Mouse (Mus musculus): ENCODE results near the gene Dazap1. TPM values are rescaled to one million over a fixed set of nuclear protein-coding genes. Genes with fewer than 3 reads are reported as not detected.

The Dazap1 gene
- polyA plus RNA-seq, 1 experiment, result 175 TPM

DNA sequence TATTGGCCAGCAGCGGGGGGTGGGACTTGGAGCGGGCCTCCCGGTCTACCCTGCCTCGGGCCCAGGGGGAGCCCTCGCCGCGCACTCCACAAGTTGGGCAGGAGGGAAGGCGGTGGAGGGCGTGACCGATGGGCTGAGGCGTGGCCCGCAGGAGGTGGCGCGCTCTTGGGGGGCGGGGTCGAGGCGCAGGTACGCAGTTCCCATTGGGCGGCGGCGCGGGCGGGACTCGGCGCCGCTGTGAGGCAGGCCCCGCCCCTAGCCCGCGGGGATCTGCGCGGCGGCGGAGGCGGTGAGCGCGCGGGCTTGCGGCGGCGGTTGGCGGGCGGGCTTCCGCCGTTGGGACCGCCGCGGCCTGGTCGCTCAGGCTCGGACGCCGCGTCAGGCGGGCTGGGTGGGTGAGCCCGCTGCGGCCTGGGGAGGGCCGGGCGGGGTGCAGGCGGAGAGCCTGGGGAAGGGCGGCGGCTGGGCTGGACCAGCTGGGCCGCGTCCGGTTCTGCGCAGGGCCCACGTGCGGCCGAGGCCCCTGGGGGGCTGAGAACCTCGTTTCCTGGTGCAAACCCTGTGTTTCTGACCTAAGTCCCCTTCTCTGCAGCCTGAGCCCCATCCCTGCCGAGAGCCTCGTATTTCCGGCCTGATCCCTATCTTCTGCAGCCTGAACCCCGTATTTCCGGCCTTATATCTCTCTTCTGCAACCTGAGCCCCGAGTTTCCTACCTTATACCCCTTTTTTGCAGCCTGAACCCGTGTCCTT, 34.7 kb upstream of the Dazap1 start, which contains the start of gene Mum1:
Gene Mum1, plus strand, starts transcription at position 19 of the 750 bp plus-strand sequence.
- peak within 1 kb of the TSS; percentile 61 for H3K27ac ChIP-seq (ENCODE audit: insufficient read depth, low read length)
- TF ChIP-seq POLR2A (IDR thresholded peaks at IDR 0.05; ENCODE audit: insufficient read depth, low read length) (no peak), CTCF (IDR thresholded peaks at IDR 0.05; ENCODE audit: low read depth, low read length) (peak; percentile 23), EP300 (IDR thresholded peaks at IDR 0.05; ENCODE audit: insufficient read depth, low read depth, low read length) (no peak)
- no peaks in the 10 kb centered on the region for H3K9me3 ChIP-seq (replicated peaks; ENCODE audit: control insufficient read depth, insufficient read depth, low read length, poor library complexity, severe bottlenecking)
- peak within 1 kb of the TSS; percentile 77 for H3K4me3 ChIP-seq (ENCODE audit: low read depth, low read length)
- H3K36me3 ChIP-seq (ENCODE audit: control insufficient read depth, insufficient read depth, low read length, poor library complexity, severe bottlenecking), result peaks cover 23% of the 10 kb centered on the region
- no peaks in the 10 kb centered on the region for H3K4me1 ChIP-seq (ENCODE audit: control insufficient read depth, insufficient read depth, low read length)
- peak within 1 kb of the TSS; percentile 85 for H3K9ac ChIP-seq (ENCODE audit: low read depth, poor library complexity, severe bottlenecking)
- no peaks in the 10 kb centered on the region for H3K27me3 ChIP-seq (ENCODE audit: control insufficient read depth, insufficient read depth, low read length, poor library complexity, severe bottlenecking)

DNA sequence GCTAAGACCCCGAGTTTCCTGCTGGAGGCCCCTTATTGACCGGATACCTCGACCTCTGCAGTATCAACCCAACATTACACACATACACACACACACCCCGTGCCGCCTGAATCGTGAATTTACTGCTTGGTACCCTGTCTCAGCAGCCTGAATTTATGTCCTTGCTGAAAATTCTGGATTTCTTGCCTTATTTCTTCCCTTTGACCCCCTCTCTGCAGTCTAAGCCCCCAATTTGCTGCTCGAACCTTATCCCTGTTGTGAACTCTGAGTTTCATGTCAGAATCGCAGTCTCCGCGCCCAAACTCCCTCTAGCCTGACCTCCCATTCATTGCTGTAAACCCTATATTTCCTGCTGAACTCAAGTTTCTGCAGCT, 34.1 kb upstream of the Dazap1 start:
- H3K4me1 ChIP-seq (ENCODE audit: control insufficient read depth, insufficient read depth, low read length), result no peaks in the 10 kb centered on the region
- H3K27ac ChIP-seq (ENCODE audit: insufficient read depth, low read length), result no peak overlapping the region

DNA sequence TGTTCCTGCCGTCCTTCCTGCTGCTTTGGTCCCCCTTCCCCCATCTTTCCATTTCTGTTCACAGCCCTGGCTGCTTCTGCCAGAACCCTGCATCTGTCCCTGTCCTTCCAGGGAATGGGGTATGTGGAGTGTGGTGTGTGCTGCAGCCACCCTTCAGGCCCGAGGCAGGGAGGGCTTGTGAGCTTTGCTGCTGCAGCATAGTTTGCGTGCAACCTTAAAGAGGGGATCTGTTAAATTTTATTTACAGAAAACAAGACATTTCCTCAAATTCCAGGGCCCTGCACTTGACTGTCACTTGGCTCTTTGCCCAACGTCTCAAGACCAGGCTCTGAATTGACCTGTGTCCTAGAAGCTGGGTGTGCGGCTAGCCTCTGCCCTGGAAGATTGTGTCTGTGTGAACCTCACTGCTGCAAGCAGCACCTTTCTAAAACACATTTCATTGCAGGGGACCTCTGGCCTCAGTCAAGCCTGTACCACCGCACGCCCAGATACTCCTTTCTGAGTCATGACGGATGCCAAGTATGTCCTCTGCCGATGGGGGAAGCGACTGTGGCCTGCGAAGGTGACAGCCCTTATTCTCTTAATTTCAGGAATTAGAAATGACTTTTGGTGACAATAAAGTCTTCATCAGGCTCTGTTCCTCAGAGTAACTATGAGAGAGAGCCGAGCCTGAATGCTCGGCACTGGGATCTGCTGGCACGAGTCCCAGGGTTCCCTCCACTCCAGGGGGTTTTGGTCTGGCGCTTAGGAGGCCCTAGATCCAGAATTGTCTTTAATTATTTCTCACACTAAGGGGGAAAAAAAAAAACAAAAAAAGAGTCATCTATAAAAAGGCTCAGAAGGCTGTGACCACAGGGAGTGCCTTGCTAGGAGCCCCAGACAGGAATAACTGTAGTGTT, 33.2 kb upstream of the Dazap1 start:
- no peak overlapping the region for H3K27ac ChIP-seq (ENCODE audit: insufficient read depth, low read length)
- no peaks in the 10 kb centered on the region for H3K4me1 ChIP-seq (ENCODE audit: control insufficient read depth, insufficient read depth, low read length)
- peaks cover 32% of the 10 kb centered on the region for H3K36me3 ChIP-seq (ENCODE audit: control insufficient read depth, insufficient read depth, low read length, poor library complexity, severe bottlenecking)
- H3K9me3 ChIP-seq (replicated peaks; ENCODE audit: control insufficient read depth, insufficient read depth, low read length, poor library complexity, severe bottlenecking), result no peaks in the 10 kb centered on the region
- no peak for TF ChIP-seq CTCF (IDR thresholded peaks at IDR 0.05; ENCODE audit: low read depth, low read length)
- TF ChIP-seq EP300 (IDR thresholded peaks at IDR 0.05; ENCODE audit: insufficient read depth, low read depth, low read length), result no peak
- TF ChIP-seq POLR2A (IDR thresholded peaks at IDR 0.05; ENCODE audit: insufficient read depth, low read length), result no peak
- no peak overlapping the region for H3K4me3 ChIP-seq (ENCODE audit: low read depth, low read length)
- peak overlapping the region; percentile 85; the same call in 1 of the 2 replicates for H3K9ac ChIP-seq (ENCODE audit: low read depth, poor library complexity, severe bottlenecking)
- no peaks in the 10 kb centered on the region for H3K27me3 ChIP-seq (ENCODE audit: control insufficient read depth, insufficient read depth, low read length, poor library complexity, severe bottlenecking)

More for the DNA sequence above, 34.1 kb upstream of the Dazap1 start:
- TF ChIP-seq EP300 (IDR thresholded peaks at IDR 0.05; ENCODE audit: insufficient read depth, low read depth, low read length), result no peak
- TF ChIP-seq POLR2A (IDR thresholded peaks at IDR 0.05; ENCODE audit: insufficient read depth, low read length), result no peak
- TF ChIP-seq CTCF (IDR thresholded peaks at IDR 0.05; ENCODE audit: low read depth, low read length), result no peak
- H3K9ac ChIP-seq (ENCODE audit: low read depth, poor library complexity, severe bottlenecking), result peak overlapping the region; percentile 85
- no peaks in the 10 kb centered on the region for H3K27me3 ChIP-seq (ENCODE audit: control insufficient read depth, insufficient read depth, low read length, poor library complexity, severe bottlenecking)
- peaks cover 25% of the 10 kb centered on the region for H3K36me3 ChIP-seq (ENCODE audit: control insufficient read depth, insufficient read depth, low read length, poor library complexity, severe bottlenecking)
- no peaks in the 10 kb centered on the region for H3K9me3 ChIP-seq (replicated peaks; ENCODE audit: control insufficient read depth, insufficient read depth, low read length, poor library complexity, severe bottlenecking)
- peak overlapping the region; percentile 77 for H3K4me3 ChIP-seq (ENCODE audit: low read depth, low read length)

DNA sequence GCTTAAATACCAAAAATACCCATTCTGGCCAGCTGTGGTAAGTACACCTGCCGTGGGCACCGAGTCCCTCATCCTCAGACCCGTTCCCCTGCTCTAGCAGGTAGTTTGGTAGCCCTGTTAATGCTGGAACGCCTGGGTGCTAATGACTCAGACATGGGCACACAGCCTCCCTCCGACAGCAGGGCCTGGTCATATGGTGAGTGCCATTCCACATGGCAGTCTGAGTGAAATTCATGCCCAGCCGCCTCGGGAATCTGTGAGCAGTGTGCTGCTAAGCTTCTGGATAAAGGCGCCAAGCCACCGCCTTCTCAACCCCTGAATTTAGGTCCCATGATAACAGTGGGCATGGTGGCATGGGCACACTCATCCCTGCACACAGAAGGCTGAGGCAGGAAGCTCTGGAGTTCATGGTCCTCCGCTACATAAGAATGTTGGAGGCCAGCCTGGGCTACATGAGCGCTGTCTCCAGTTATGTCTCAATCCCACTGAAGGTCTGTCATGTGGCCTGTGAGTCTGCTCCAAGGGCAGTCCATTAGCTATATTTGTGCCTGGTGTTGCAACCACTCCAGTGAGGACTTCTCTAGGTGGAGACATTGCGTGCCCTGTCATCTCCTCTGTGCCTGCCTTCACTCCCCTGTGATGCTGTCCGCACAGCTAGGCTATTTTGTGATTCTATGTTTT, 25.0 kb upstream of the Dazap1 start:
- no peaks in the 10 kb centered on the region for H3K4me1 ChIP-seq (ENCODE audit: control insufficient read depth, insufficient read depth, low read length)
- peaks cover 47% of the 10 kb centered on the region for H3K36me3 ChIP-seq (ENCODE audit: control insufficient read depth, insufficient read depth, low read length, poor library complexity, severe bottlenecking)

DNA sequence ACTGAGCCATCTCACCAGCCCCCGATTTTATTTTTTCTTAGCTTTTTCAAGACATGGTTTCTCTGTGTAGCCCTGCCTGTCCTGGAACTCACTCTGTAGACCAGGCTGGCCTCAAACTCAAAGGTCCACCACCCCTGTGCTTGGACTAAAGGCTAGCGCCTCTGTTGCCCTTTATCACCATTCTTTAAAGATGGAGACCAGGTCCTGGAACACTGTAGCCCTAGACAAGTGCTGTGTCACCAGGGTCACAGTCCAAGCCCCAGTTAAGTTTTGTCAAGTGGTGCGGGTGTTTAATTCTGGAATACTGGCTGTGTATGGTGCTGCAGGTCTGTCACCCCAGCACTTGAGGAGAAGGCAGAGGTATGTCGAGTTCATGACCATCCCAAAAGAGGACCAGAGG, 24.3 kb upstream of the Dazap1 start:
- Histone ChIP-seq H3K27me3 (ENCODE audit: control insufficient read depth, insufficient read depth, low read length, poor library complexity, severe bottlenecking) (no peaks in the 10 kb centered on the region), H3K9ac (ENCODE audit: low read depth, poor library complexity, severe bottlenecking) (no peak overlapping the region), H3K4me3 (ENCODE audit: low read depth, low read length) (no peak overlapping the region), H3K9me3 (replicated peaks; ENCODE audit: control insufficient read depth, insufficient read depth, low read length, poor library complexity, severe bottlenecking) (no peaks in the 10 kb centered on the region), H3K27ac (ENCODE audit: insufficient read depth, low read length) (no peak overlapping the region), H3K4me1 (ENCODE audit: control insufficient read depth, insufficient read depth, low read length) (no peaks in the 10 kb centered on the region), H3K36me3 (ENCODE audit: control insufficient read depth, insufficient read depth, low read length, poor library complexity, severe bottlenecking) (peaks cover 50% of the 10 kb centered on the region)
- TF ChIP-seq EP300 (IDR thresholded peaks at IDR 0.05; ENCODE audit: insufficient read depth, low read depth, low read length) (no peak), POLR2A (IDR thresholded peaks at IDR 0.05; ENCODE audit: insufficient read depth, low read length) (no peak), CTCF (IDR thresholded peaks at IDR 0.05; ENCODE audit: low read depth, low read length) (no peak)

More for the DNA sequence above, 25.0 kb upstream of the Dazap1 start:
- Histone ChIP-seq H3K4me3 (ENCODE audit: low read depth, low read length) (no peak overlapping the region), H3K27me3 (ENCODE audit: control insufficient read depth, insufficient read depth, low read length, poor library complexity, severe bottlenecking) (no peaks in the 10 kb centered on the region), H3K27ac (ENCODE audit: insufficient read depth, low read length) (no peak overlapping the region), H3K9ac (ENCODE audit: low read depth, poor library complexity, severe bottlenecking) (no peak overlapping the region), H3K9me3 (replicated peaks; ENCODE audit: control insufficient read depth, insufficient read depth, low read length, poor library complexity, severe bottlenecking) (no peaks in the 10 kb centered on the region)
- no peak for TF ChIP-seq CTCF (IDR thresholded peaks at IDR 0.05; ENCODE audit: low read depth, low read length)
- TF ChIP-seq POLR2A (IDR thresholded peaks at IDR 0.05; ENCODE audit: insufficient read depth, low read length), result no peak
- TF ChIP-seq EP300 (IDR thresholded peaks at IDR 0.05; ENCODE audit: insufficient read depth, low read depth, low read length), result no peak

Measured in ES-Bruce4 (cell line).